Comparison of ENCODE assay signal across 24 mouse cellular contexts in genomic region chr10:127322669-127323068, GRCm38 (mm10). TPM values are rescaled to one million over a fixed set of nuclear protein-coding genes. Genes with fewer than 3 reads are reported as not detected.
A peak's percentile ranks its signal among the peaks of the same experiment; 100 is the strongest.
DNase-seq lines count a peak whose midpoint lies in the region; ATAC-seq and TF ChIP-seq lines count a peak whose summit lies in the region.
"Had no signal": no experiment of that assay in that cellular context is flagged by ENCODE, and none has a peak within 500 bp of the region (broad histone marks: within the 10 kb centered on the region; RNA-seq: fewer than 3 reads in every experiment).

No protein-coding gene starts in this region.

- H3K36me3 ChIP-seq in spleen, adult 2 months (ENCODE audit: control insufficient read depth, insufficient read depth, low read length): peaks cover 15% of the 10 kb centered on the region
- H3K36me3 ChIP-seq in ES-Bruce4 (ENCODE audit: control insufficient read depth, insufficient read depth, low read length, poor library complexity, severe bottlenecking): no peaks in the 10 kb centered on the region
- H3K36me3 ChIP-seq in liver, postnatal 0 days (replicated peaks; ENCODE audit: insufficient read depth, low read length): peaks cover 3% of the 10 kb centered on the region
- no peaks in the 10 kb centered on the region for H3K36me3 ChIP-seq in kidney, adult 2 months (ENCODE audit: control insufficient read depth, insufficient read depth, low read length)
- H3K36me3 ChIP-seq: embryonic facial prominence, embryonic 13.5 days; forebrain, embryonic 10.5 days; limb, embryonic 13.5 days; neural tube, embryonic 13.5 days had no signal

- peak overlapping the region; percentile 84 for H3K27ac ChIP-seq in spleen, adult 2 months (ENCODE audit: insufficient read depth, low read length)
- peak overlapping the region; percentile 59; the same call in 1 of the 2 replicates for H3K27ac ChIP-seq in ES-Bruce4 (ENCODE audit: insufficient read depth, low read length)
- peak overlapping the region; percentile 51 for H3K27ac ChIP-seq in brown adipose tissue, adult 24 weeks (replicated peaks; ENCODE audit: low read depth, low read length)
- peak overlapping the region; percentile 80 for H3K27ac ChIP-seq in liver, postnatal 0 days (ENCODE audit: low read depth)
- no peak overlapping the region for H3K27ac ChIP-seq in kidney, adult 2 months (ENCODE audit: insufficient read depth, low read depth, low read length)
- H3K27ac ChIP-seq: embryonic facial prominence, embryonic 13.5 days; forebrain, embryonic 10.5 days; limb, embryonic 13.5 days; neural tube, embryonic 13.5 days had no signal

- intact Hi-C loops in left cerebral cortex, postnatal 25 days (cut with DNase I): no loop called here

- peak overlapping the region; percentile 60 for H3K4me3 ChIP-seq in spleen, adult 2 months (ENCODE audit: extremely low read depth, insufficient read depth, insufficient read length)
- no peak overlapping the region for H3K4me3 ChIP-seq in ES-Bruce4 (ENCODE audit: low read depth, low read length)
- peak overlapping the region; percentile 37 for H3K4me3 ChIP-seq in brown adipose tissue, adult 24 weeks (ENCODE audit: insufficient read depth, low read depth, low read length)
- H3K4me3 ChIP-seq in liver, postnatal 0 days (ENCODE audit: low read depth, low read length): peak overlapping the region; percentile 43
- H3K4me3 ChIP-seq in kidney, adult 2 months (ENCODE audit: insufficient read depth, low read depth, low read length): no peak overlapping the region
- H3K4me3 ChIP-seq: embryonic facial prominence, embryonic 13.5 days; forebrain, embryonic 10.5 days; limb, embryonic 13.5 days; neural tube, embryonic 13.5 days had no signal

- 40% methylated on average over 4 of the region's 4 CpGs for WGBS in spleen, adult 2 months
- WGBS in liver, postnatal 0 days (ENCODE audit: insufficient replicate concordance): 56% methylated on average over 4 of the region's 4 CpGs
- WGBS in kidney, adult 2 months: 66% methylated on average over 4 of the region's 4 CpGs

- H3K4me2 ChIP-seq in liver, postnatal 0 days (ENCODE audit: low read depth, low read length): peak overlapping the region; percentile 64
- H3K4me2 ChIP-seq: embryonic facial prominence, embryonic 13.5 days; limb, embryonic 13.5 days; neural tube, embryonic 13.5 days had no signal

- no peak for DNase-seq in spleen, adult 2 months (ENCODE audit: low read depth in 1 of 2, low spot score in 2 of 2)
- no peak for DNase-seq in spleen, adult 12 weeks (ENCODE audit: low spot score)
- DNase-seq in liver, postnatal 0 days: no peak
- no peak for DNase-seq in left cerebral cortex, postnatal 25 days (ENCODE audit: low spot score in 2 of 2)
- DNase-seq in urinary bladder, adult 18-20 months (ENCODE audit: low spot score in 2 of 2): no peak
- DNase-seq in kidney, adult 2 months: no peak
- DNase-seq: adrenal gland, postnatal 25 days; cerebellum, adult 9-10 months; heart, adult 18-20 months had no signal

- H3K9me3 ChIP-seq in ES-Bruce4 (replicated peaks; ENCODE audit: control insufficient read depth, insufficient read depth, low read length, poor library complexity, severe bottlenecking): no peaks in the 10 kb centered on the region
- no peaks in the 10 kb centered on the region for H3K9me3 ChIP-seq in liver, postnatal 0 days (ENCODE audit: low read length)
- H3K9me3 ChIP-seq: embryonic facial prominence, embryonic 13.5 days; limb, embryonic 13.5 days; neural tube, embryonic 13.5 days had no signal

- H3K9ac ChIP-seq in ES-Bruce4 (ENCODE audit: low read depth, poor library complexity, severe bottlenecking): no peak overlapping the region
- peak overlapping the region; percentile 59 for H3K9ac ChIP-seq in liver, postnatal 0 days (replicated peaks)
- H3K9ac ChIP-seq: embryonic facial prominence, embryonic 13.5 days; limb, embryonic 13.5 days; neural tube, embryonic 13.5 days had no signal

- TF ChIP-seq CTCF in spleen, adult 2 months (IDR thresholded peaks at IDR 0.05; ENCODE audit: extremely low read depth, insufficient read depth, insufficient read length, insufficient replicate concordance): no peak
- no peak for TF ChIP-seq CTCF in ES-Bruce4 (IDR thresholded peaks at IDR 0.05; ENCODE audit: low read depth, low read length)
- TF ChIP-seq CTCF in liver, postnatal 0 days (IDR thresholded peaks at IDR 0.05; ENCODE audit: low read depth): no peak
- TF ChIP-seq CTCF in kidney, adult 2 months (conservative IDR thresholded peaks at IDR 0.05; ENCODE audit: insufficient read depth, insufficient read length, low read depth, low read length): no peak

- no peaks in the 10 kb centered on the region for H3K27me3 ChIP-seq in spleen, adult 2 months (ENCODE audit: control insufficient read depth, insufficient read depth, low read length)
- no peaks in the 10 kb centered on the region for H3K27me3 ChIP-seq in ES-Bruce4 (ENCODE audit: control insufficient read depth, insufficient read depth, low read length, poor library complexity, severe bottlenecking)
- no peaks in the 10 kb centered on the region for H3K27me3 ChIP-seq in liver, postnatal 0 days (ENCODE audit: insufficient read depth, low read length)
- H3K27me3 ChIP-seq in kidney, adult 2 months (replicated peaks; ENCODE audit: control insufficient read depth, insufficient read depth, low read length): peaks cover 2% of the 10 kb centered on the region; the same call in 1 of the 2 replicates

- TF ChIP-seq EP300 in ES-Bruce4 (IDR thresholded peaks at IDR 0.05; ENCODE audit: insufficient read depth, low read depth, low read length): no peak
- TF ChIP-seq EP300 in liver, postnatal 0 days (IDR thresholded peaks at IDR 0.05; ENCODE audit: low read depth): no peak

- no peak for ATAC-seq in liver, postnatal 0 days
- ATAC-seq: activated CD4-positive, CD25-positive, alpha-beta regulatory T cell, adult 4 months; inflammation-experienced regulatory T-cells, adult 6 months; lung, postnatal 0 days had no signal

- H3K4me1 ChIP-seq in spleen, adult 2 months (ENCODE audit: control insufficient read depth, insufficient read depth, insufficient read length): peaks cover 40% of the 10 kb centered on the region
- H3K4me1 ChIP-seq in ES-Bruce4 (ENCODE audit: control insufficient read depth, insufficient read depth, low read length): peaks cover 10% of the 10 kb centered on the region
- H3K4me1 ChIP-seq in brown adipose tissue, adult 24 weeks (ENCODE audit: control insufficient read depth, insufficient read depth, insufficient read length, low read length): no peaks in the 10 kb centered on the region; the same call in 1 of the 2 replicates
- peaks cover 22% of the 10 kb centered on the region for H3K4me1 ChIP-seq in liver, postnatal 0 days (ENCODE audit: insufficient read depth)
- no peaks in the 10 kb centered on the region for H3K4me1 ChIP-seq in kidney, adult 2 months (ENCODE audit: control insufficient read depth, insufficient read depth, low read length)

- TF ChIP-seq POLR2A in spleen, adult 2 months (IDR thresholded peaks at IDR 0.05; ENCODE audit: low read depth, low read length): no peak
- TF ChIP-seq POLR2A in ES-Bruce4 (IDR thresholded peaks at IDR 0.05; ENCODE audit: insufficient read depth, low read length): no peak
- TF ChIP-seq POLR2A in kidney, adult 2 months (IDR thresholded peaks at IDR 0.05; ENCODE audit: low read depth, low read length): no peak

RNA-seq across cellular contexts. Expression of gene Arhgap9, which starts 0.9 kb away (rescaled TPM):
- polyA plus RNA-seq in spleen, adult 2 months (2012; rRNA removed): 72.7 and 87.2 TPM in 2 replicates
- 8.5 and 9.1 TPM in 2 replicates for polyA plus RNA-seq in ES-Bruce4 (2011; ENCODE audit: insufficient read depth, insufficient read length, low read depth, missing spikeins)
- 0.87 and 1.9 TPM in 2 replicates for polyA plus RNA-seq in brown adipose tissue, adult 24 weeks (2012; ENCODE audit: insufficient read depth, insufficient read length, missing spikeins)
- 13.5 and 14.8 TPM in 2 replicates for polyA plus RNA-seq in liver, postnatal 0 days (2015; fragmentation: Nextera tagmentation; extraction: Ambion mirVana)
- 1 to 10 TPM in 1 of 2 experiments, under 1 TPM in 1; 0.99 to 1.1 TPM for total RNA-seq in left cerebral cortex, postnatal 25 days (2021)
- polyA plus RNA-seq in kidney, adult 2 months (2012; rRNA removed): 2.7 and 6.0 TPM in 2 replicates

RNA-seq across cellular contexts. Expression of gene Mars, which starts 11.1 kb away (rescaled TPM):
- polyA plus RNA-seq in spleen, adult 2 months (2012; rRNA removed): 33.2 and 40.2 TPM in 2 replicates
- 129 and 136 TPM in 2 replicates for polyA plus RNA-seq in ES-Bruce4 (2011; ENCODE audit: insufficient read depth, insufficient read length, low read depth, missing spikeins)
- polyA plus RNA-seq in brown adipose tissue, adult 24 weeks (2012; ENCODE audit: insufficient read depth, insufficient read length, missing spikeins): 51.3 and 67.4 TPM in 2 replicates
- polyA plus RNA-seq in liver, postnatal 0 days (2015; fragmentation: Nextera tagmentation; extraction: Ambion mirVana): 51.3 and 62.3 TPM in 2 replicates
- total RNA-seq in left cerebral cortex, postnatal 25 days (2021): 10 to 100 TPM; 56.0 to 57.1 TPM
- 44.4 and 48.3 TPM in 2 replicates for polyA plus RNA-seq in kidney, adult 2 months (2012; rRNA removed)

RNA-seq across cellular contexts. Expression of gene Gli1, which starts 19.1 kb away (rescaled TPM):
- polyA plus RNA-seq in spleen, adult 2 months (2012; rRNA removed): 0.42 and 0.74 TPM in 2 replicates
- 19.8 and 21.4 TPM in 2 replicates for polyA plus RNA-seq in ES-Bruce4 (2011; ENCODE audit: insufficient read depth, insufficient read length, low read depth, missing spikeins)
- 0.79 TPM in 1 of 2 replicates, not detected in the other for polyA plus RNA-seq in brown adipose tissue, adult 24 weeks (2012; ENCODE audit: insufficient read depth, insufficient read length, missing spikeins)
- polyA plus RNA-seq in liver, postnatal 0 days (2015; fragmentation: Nextera tagmentation; extraction: Ambion mirVana): 0.04 TPM in 2 replicates
- 1 to 10 TPM; 2.2 to 2.3 TPM for total RNA-seq in left cerebral cortex, postnatal 25 days (2021)
- polyA plus RNA-seq in kidney, adult 2 months (2012; rRNA removed): 1.7 and 3.0 TPM in 2 replicates
- total RNA-seq: hematopoietic stem cell, adult 5-6 weeks had no signal

RNA-seq across cellular contexts. Expression of gene Inhbe, which starts 31.5 kb away (rescaled TPM):
- not detected in 2 replicates for polyA plus RNA-seq in spleen, adult 2 months (2012; rRNA removed)
- polyA plus RNA-seq in ES-Bruce4 (2011; ENCODE audit: insufficient read depth, insufficient read length, low read depth, missing spikeins): not detected in 2 replicates
- polyA plus RNA-seq in brown adipose tissue, adult 24 weeks (2012; ENCODE audit: insufficient read depth, insufficient read length, missing spikeins): not detected in 2 replicates
- 18.4 and 29.0 TPM in 2 replicates for polyA plus RNA-seq in liver, postnatal 0 days (2015; fragmentation: Nextera tagmentation; extraction: Ambion mirVana)
- total RNA-seq in left cerebral cortex, postnatal 25 days (2021): under 1 TPM; 0.11 to 0.18 TPM
- polyA plus RNA-seq in kidney, adult 2 months (2012; rRNA removed): not detected in 2 replicates
- total RNA-seq: adrenal gland, postnatal 25 days; gastrocnemius, adult 8-10 months; heart, adult 18-20 months; hematopoietic stem cell, adult 5-6 weeks had no signal
- polyA plus RNA-seq: C2C12; forebrain, embryonic 10.5 days; heart, embryonic 14.5 days; inflammation-experienced regulatory T-cells, adult 6 months; kidney, embryonic 16.5 days; lung, postnatal 0 days; neural tube, embryonic 13.5 days; testis, adult 2 months had no signal

RNA-seq across cellular contexts. Expression of gene Mbd6, which starts 33.9 kb away (rescaled TPM):
- 55.8 and 68.0 TPM in 2 replicates for polyA plus RNA-seq in spleen, adult 2 months (2012; rRNA removed)
- polyA plus RNA-seq in ES-Bruce4 (2011; ENCODE audit: insufficient read depth, insufficient read length, low read depth, missing spikeins): 26.2 and 26.7 TPM in 2 replicates
- polyA plus RNA-seq in brown adipose tissue, adult 24 weeks (2012; ENCODE audit: insufficient read depth, insufficient read length, missing spikeins): 15.9 and 18.4 TPM in 2 replicates
- 5.3 and 5.7 TPM in 2 replicates for polyA plus RNA-seq in liver, postnatal 0 days (2015; fragmentation: Nextera tagmentation; extraction: Ambion mirVana)
- total RNA-seq in left cerebral cortex, postnatal 25 days (2021): 10 to 100 TPM; 32.2 to 38.9 TPM
- polyA plus RNA-seq in kidney, adult 2 months (2012; rRNA removed): 24.6 and 26.8 TPM in 2 replicates

Comparison
In these comparisons a context has a peak if more than half of its experiments do, and no peak if none do; other contexts are left out.
1. H3K4me3 ChIP-seq: peak in spleen, adult 2 months (single experiment), brown adipose tissue, adult 24 weeks (single experiment) and liver, postnatal 0 days (single experiment); none in ES-Bruce4 (single experiment) and kidney, adult 2 months (single experiment).